Mouse (Mus musculus): ENCODE results near the gene Ganab. TPM values are rescaled to one million over a fixed set of nuclear protein-coding genes. Genes with fewer than 3 reads are reported as not detected.
A peak's percentile ranks its signal among the peaks of the same experiment; 100 is the strongest.

Gene Ganab
- polyA plus RNA-seq, 1 experiment, result 86.9 TPM

- no peak overlapping the region for H3K27ac ChIP-seq (ENCODE audit: insufficient read depth, low read length)
- TF ChIP-seq CTCF (IDR thresholded peaks at IDR 0.05; ENCODE audit: extremely low read depth, insufficient read depth, insufficient read length, insufficient replicate concordance) (no peak), POLR2A (IDR thresholded peaks at IDR 0.05; ENCODE audit: low read depth, low read length) (no peak)
- 74% methylated on average over 6 of the region's 6 CpGs for WGBS
- peaks cover 46% of the 10 kb centered on the region for H3K36me3 ChIP-seq (ENCODE audit: control insufficient read depth, insufficient read depth, low read length)
- DNase-seq (ENCODE audit: low read depth in 1 of 2, low spot score in 2 of 2), result no peak
- no peak overlapping the region for H3K4me3 ChIP-seq (ENCODE audit: extremely low read depth, insufficient read depth, insufficient read length)
- no peaks in the 10 kb centered on the region for H3K27me3 ChIP-seq (ENCODE audit: control insufficient read depth, insufficient read depth, low read length)
- H3K4me1 ChIP-seq (ENCODE audit: control insufficient read depth, insufficient read depth, insufficient read length), result peaks cover 17% of the 10 kb centered on the region
Measured at GRCm38 (mm10) chr19:8945251-8945650, 47.4 kb downstream of the Ganab start.

- no peaks in the 10 kb centered on the region for H3K27me3 ChIP-seq (ENCODE audit: control insufficient read depth, insufficient read depth, low read length)
- no peak overlapping the region for H3K27ac ChIP-seq (ENCODE audit: insufficient read depth, low read length)
- peaks cover 10% of the 10 kb centered on the region for H3K4me1 ChIP-seq (ENCODE audit: control insufficient read depth, insufficient read depth, insufficient read length)
- DNase-seq (ENCODE audit: low read depth in 1 of 2, low spot score in 2 of 2), result no peak
- TF ChIP-seq CTCF (IDR thresholded peaks at IDR 0.05; ENCODE audit: extremely low read depth, insufficient read depth, insufficient read length, insufficient replicate concordance) (no peak), POLR2A (IDR thresholded peaks at IDR 0.05; ENCODE audit: low read depth, low read length) (no peak)
- H3K4me3 ChIP-seq (ENCODE audit: extremely low read depth, insufficient read depth, insufficient read length), result no peak overlapping the region
- 79% methylated on average over 7 of the region's 7 CpGs for WGBS
- peaks cover 57% of the 10 kb centered on the region for H3K36me3 ChIP-seq (ENCODE audit: control insufficient read depth, insufficient read depth, low read length)
Measured at GRCm38 (mm10) chr19:8946929-8947328, 49.1 kb downstream of the Ganab start.

GRCm38 (mm10) chr19:8950190-8950589, 52.3 kb downstream of the Ganab start:
- Histone ChIP-seq H3K4me1 (ENCODE audit: control insufficient read depth, insufficient read depth, insufficient read length) (peaks cover 7% of the 10 kb centered on the region; the same call in 1 of the 2 replicates), H3K36me3 (ENCODE audit: control insufficient read depth, insufficient read depth, low read length) (peaks cover 48% of the 10 kb centered on the region), H3K27me3 (ENCODE audit: control insufficient read depth, insufficient read depth, low read length) (no peaks in the 10 kb centered on the region), H3K27ac (ENCODE audit: insufficient read depth, low read length) (no peak overlapping the region), H3K4me3 (ENCODE audit: extremely low read depth, insufficient read depth, insufficient read length) (no peak overlapping the region)
- DNase-seq (ENCODE audit: low read depth in 1 of 2, low spot score in 2 of 2), result no peak
- no peak for TF ChIP-seq CTCF (IDR thresholded peaks at IDR 0.05; ENCODE audit: extremely low read depth, insufficient read depth, insufficient read length, insufficient replicate concordance)
- no peak for TF ChIP-seq POLR2A (IDR thresholded peaks at IDR 0.05; ENCODE audit: low read depth, low read length)
- WGBS, result 85% methylated on average over 5 of the region's 5 CpGs

- H3K4me3 ChIP-seq (ENCODE audit: extremely low read depth, insufficient read depth, insufficient read length), result no peak overlapping the region
- no peak for TF ChIP-seq CTCF (IDR thresholded peaks at IDR 0.05; ENCODE audit: extremely low read depth, insufficient read depth, insufficient read length, insufficient replicate concordance)
- TF ChIP-seq POLR2A (IDR thresholded peaks at IDR 0.05; ENCODE audit: low read depth, low read length), result no peak
- peaks cover 33% of the 10 kb centered on the region for H3K36me3 ChIP-seq (ENCODE audit: control insufficient read depth, insufficient read depth, low read length)
- 94% methylated on average over 9 of the region's 9 CpGs for WGBS
- H3K27me3 ChIP-seq (ENCODE audit: control insufficient read depth, insufficient read depth, low read length), result no peaks in the 10 kb centered on the region
- no peak overlapping the region for H3K27ac ChIP-seq (ENCODE audit: insufficient read depth, low read length)
- no peak for DNase-seq (ENCODE audit: low read depth in 1 of 2, low spot score in 2 of 2)
- H3K4me1 ChIP-seq (ENCODE audit: control insufficient read depth, insufficient read depth, insufficient read length), result peaks cover 7% of the 10 kb centered on the region; the same call in 1 of the 2 replicates
Measured at GRCm38 (mm10) chr19:8952241-8952640, 54.4 kb downstream of the Ganab start.

- Histone ChIP-seq H3K36me3 (ENCODE audit: control insufficient read depth, insufficient read depth, low read length) (peaks cover 25% of the 10 kb centered on the region), H3K27ac (ENCODE audit: insufficient read depth, low read length) (peak within 1 kb of the TSS; percentile 90), H3K4me1 (ENCODE audit: control insufficient read depth, insufficient read depth, insufficient read length) (peaks cover 7% of the 10 kb centered on the region; the same call in 1 of the 2 replicates), H3K27me3 (ENCODE audit: control insufficient read depth, insufficient read depth, low read length) (no peaks in the 10 kb centered on the region), H3K4me3 (ENCODE audit: extremely low read depth, insufficient read depth, insufficient read length) (peak within 1 kb of the TSS; percentile 91)
- peak; percentile 40; the same call in 1 of the 2 replicates for TF ChIP-seq POLR2A (IDR thresholded peaks at IDR 0.05; ENCODE audit: low read depth, low read length)
- no peak for TF ChIP-seq CTCF (IDR thresholded peaks at IDR 0.05; ENCODE audit: extremely low read depth, insufficient read depth, insufficient read length, insufficient replicate concordance)
- peak; percentile 80 to 97 for DNase-seq (ENCODE audit: low read depth in 1 of 2, low spot score in 2 of 2)
- 1% methylated on average over 46 of the region's 46 CpGs for WGBS
Measured at GRCm38 (mm10) chr19:8953135-8954039, 55.5 kb downstream of the Ganab start, which contains the start of gene Tut1. Tut1 (plus strand) TSS chr19:8953847.

- WGBS, result 1% methylated on average over 9 of the region's 9 CpGs
- Histone ChIP-seq H3K4me1 (ENCODE audit: control insufficient read depth, insufficient read depth, insufficient read length) (peaks cover 7% of the 10 kb centered on the region; the same call in 1 of the 2 replicates), H3K36me3 (ENCODE audit: control insufficient read depth, insufficient read depth, low read length) (peaks cover 22% of the 10 kb centered on the region), H3K4me3 (ENCODE audit: extremely low read depth, insufficient read depth, insufficient read length) (peak overlapping the region; percentile 91), H3K27me3 (ENCODE audit: control insufficient read depth, insufficient read depth, low read length) (no peaks in the 10 kb centered on the region), H3K27ac (ENCODE audit: insufficient read depth, low read length) (peak overlapping the region; percentile 14; the same call in 1 of the 2 replicates)
- DNase-seq (ENCODE audit: low read depth in 1 of 2, low spot score in 2 of 2), result no peak
- TF ChIP-seq CTCF (IDR thresholded peaks at IDR 0.05; ENCODE audit: extremely low read depth, insufficient read depth, insufficient read length, insufficient replicate concordance) (no peak), POLR2A (IDR thresholded peaks at IDR 0.05; ENCODE audit: low read depth, low read length) (no peak)
Measured at GRCm38 (mm10) chr19:8954171-8954570, 56.3 kb downstream of the Ganab start.
